Mouse (Mus musculus): ENCODE results near the gene Rsph3b. TPM values are rescaled to one million over a fixed set of nuclear protein-coding genes. Genes with fewer than 3 reads are reported as not detected.
"Not testable (repeated sequence)": the region's sequence is repeated elsewhere in the genome, so short reads cannot be mapped to it uniquely, and the experiment has no call there.

The Rsph3b gene
- total RNA-seq, 2 experiments from 2014 or later = 46.6 to 51.7 TPM

DNA sequence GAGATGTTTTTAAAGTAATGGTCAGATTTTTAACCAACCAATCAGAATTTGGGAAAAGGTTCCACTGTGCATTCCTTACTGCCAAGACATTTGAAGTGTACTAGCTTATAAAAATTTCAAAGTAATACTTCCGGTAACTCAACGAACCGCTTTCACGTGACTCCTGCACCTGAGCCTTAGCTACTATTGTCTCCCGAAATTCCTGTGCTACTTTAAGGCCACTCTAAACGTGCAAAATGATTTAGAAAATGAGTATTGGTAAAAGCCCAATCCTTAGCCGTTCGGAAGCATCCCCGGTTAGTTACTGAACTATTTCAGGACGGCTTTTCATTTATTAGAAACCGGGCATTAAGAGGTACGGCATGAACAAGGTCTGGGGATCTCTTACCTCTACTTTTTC is 11.9 kb upstream of the Rsph3b start:
- intact Hi-C loops (cut with DNase I) = not testable (repeated sequence)

DNA sequence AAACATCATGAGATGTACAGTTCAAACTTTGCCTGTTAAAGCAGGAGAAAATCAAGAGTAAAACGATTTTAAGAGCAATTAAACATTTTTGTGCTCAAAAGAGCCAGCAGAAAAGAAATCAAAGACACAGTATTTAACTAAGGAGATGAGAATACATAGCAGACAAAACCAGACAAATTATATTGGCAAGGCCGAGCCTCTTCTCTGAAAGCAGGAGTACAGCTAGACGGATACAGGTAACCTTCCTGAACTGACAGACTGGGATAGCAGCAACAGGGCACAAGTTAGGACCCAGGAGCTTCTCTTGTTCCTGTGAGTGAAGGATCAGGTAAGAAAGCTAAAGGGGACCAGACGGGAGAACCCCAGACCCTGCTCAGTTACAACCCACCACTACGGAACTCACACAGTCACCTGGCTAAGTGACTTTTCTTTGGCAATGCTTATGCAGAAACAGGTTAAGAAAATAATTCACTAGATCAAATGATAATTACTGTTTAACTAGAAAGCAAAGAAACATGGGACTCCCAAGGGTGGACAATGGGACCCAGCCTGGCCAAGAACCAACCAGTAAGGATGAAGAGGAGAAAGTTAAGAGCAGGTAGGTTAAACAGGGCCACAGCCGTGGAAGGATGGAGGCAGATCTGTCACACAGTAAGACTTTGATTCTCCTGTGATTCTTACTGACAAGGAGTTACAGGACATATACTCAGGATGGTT is 11.2 kb upstream of the Rsph3b start:
- intact Hi-C loops (cut with DNase I) = not testable (repeated sequence)

More for the DNA sequence above, 11.9 kb upstream of the Rsph3b start:
- DNase-seq = not testable (repeated sequence)

DNA sequence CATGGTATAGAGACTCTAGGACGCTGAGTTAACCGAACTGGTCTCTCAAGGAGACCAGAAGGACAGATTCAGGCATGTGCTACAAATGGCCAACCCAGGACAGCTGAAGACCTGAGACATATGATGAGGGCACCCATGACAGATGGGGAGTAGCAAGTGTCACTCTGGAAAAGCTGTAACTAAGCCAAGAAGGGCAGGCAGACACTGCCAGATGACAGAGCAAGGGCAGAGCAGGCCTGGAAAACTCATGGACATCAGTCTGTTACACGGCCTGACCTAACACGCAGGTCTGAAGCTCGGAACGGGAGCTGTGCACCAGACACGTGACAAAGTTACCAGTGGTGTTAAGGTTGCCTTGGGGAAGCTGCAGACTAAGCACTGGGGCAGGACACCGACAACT is 10.4 kb upstream of the Rsph3b start:
- intact Hi-C loops (cut with DNase I); DNase-seq: not testable (repeated sequence)

More for the DNA sequence above, 11.2 kb upstream of the Rsph3b start:
- not testable (repeated sequence) for DNase-seq

DNA sequence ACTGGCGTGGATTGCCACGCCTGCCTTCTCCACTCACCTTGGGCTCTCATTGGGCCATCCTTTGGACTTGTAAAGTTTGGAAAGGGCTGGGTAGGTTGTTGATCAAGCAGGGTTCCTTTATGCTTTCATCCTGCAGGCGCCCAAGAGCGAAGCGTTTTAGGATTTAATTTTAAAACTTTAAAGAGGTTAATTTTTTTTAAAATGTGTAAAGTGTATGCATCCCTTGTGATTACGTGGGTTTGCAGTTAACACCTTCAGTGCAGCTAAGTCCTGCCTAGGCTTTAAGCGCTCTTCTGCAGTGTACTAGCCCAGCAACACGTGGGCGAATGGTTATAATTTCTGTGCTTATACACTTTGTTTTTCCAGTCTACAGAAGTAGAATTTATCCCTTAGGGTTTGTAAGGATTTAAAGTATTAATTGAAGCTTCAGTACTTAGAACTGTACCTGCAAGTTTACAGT is 317 bp upstream of the Rsph3b start:
- intact Hi-C loops (cut with DNase I); DNase-seq: not testable (repeated sequence)

DNA sequence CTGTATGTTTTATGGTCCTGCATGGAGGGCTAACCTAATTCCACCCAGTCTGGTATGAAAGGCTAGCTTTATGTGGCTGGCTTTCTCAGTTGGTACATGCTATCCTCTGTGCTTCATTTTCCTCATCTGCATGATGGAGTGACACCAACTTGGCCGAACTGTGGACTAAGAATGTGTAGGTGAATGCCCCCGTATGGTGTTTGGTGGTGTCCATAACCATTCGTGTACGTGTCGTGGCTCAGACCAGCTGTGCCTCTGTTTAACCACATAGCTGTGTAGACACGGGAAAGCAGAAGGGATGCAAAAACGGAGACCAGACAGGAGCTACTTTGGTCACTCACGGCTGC is 872 bp downstream of the Rsph3b start:
- intact Hi-C loops (cut with DNase I); DNase-seq: not testable (repeated sequence)

DNA sequence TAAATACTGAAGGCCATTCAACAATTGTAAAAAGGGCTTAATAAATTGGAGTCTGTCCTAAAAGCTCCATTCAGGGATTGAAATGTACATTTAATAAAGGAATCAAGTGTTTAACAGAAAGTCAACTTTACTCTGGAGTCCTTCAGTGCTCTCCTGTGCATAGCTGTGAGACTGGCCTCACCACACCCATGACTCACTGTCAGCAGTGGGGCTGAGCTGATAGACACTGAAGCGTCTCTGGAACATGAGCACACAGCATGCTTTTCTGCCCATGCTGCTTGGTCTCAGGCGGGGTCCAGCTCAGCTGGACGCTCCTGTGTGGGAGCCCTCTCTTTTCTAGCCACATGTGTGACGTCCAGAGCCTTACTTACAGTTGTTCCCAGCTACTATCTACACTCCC is 5.9 kb downstream of the Rsph3b start:
- DNase-seq; intact Hi-C loops (cut with DNase I): not testable (repeated sequence)

DNA sequence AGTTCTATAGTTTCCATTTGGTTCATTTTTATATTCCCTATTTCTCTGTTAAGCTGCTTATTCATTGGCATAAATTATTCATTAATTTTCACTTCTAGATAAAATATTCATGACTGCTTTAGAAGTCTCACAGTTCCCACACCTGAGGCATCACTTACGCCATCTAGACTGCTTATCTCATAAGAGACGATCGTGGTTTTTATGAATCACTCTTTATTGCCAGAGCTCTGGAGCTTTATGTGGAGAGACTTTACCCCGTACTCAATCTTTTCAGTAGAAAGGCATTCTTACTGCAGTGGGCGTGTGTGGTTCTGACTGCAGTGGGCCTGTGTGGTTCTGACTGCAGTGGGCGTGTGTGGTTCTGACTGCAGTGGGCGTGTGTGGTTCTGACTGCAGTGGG is 16.9 kb downstream of the Rsph3b start:
- intact Hi-C loops (cut with DNase I); DNase-seq: not testable (repeated sequence)

DNA sequence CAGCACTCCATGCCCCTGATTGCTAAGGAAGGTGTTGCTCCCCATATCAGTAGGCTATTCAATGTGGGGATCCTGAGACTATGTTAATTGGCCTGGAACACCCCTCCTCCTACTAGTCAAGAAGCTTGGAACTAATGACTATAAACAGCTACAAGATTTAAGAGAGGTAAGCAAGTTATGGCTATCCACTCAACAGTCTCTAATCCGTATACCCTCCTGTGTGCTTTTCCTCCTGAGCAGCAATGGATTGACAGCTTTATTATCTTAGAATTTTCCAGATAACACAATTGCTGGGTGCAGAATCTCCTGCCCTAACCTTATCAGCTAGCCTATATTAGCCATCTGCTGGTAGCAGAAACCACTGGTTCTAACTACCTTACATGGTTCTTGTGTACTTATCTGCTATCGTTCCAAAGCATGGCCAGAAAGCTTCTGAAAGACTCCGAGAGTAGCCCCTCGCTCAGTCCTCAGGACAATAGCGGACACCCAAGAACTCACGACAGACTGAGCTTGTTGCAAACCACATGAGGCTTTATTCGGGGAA is 28.1 kb downstream of the Rsph3b start:
- DNase-seq; intact Hi-C loops (cut with DNase I): not testable (repeated sequence)

DNA sequence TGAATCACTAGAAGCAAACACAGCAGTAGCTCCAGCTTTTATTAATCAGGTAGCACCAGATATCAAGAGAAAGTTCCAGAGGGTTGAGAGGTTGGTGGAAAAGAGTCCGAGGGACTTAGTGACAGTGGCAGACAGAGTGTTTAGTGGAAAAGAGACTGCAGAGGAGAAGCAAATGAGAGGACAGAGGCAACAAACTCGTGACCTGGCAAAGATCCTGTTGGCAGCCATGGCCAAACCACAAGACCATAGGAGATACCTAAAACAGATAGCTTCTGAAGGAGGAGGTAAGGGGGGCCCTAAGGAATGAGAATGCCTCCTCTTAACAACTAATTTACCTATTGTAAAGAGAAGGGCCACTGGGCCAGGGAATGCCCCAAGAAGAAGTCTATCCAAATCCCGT is 29.1 kb downstream of the Rsph3b start:
- DNase-seq; intact Hi-C loops (cut with DNase I): not testable (repeated sequence)

DNA sequence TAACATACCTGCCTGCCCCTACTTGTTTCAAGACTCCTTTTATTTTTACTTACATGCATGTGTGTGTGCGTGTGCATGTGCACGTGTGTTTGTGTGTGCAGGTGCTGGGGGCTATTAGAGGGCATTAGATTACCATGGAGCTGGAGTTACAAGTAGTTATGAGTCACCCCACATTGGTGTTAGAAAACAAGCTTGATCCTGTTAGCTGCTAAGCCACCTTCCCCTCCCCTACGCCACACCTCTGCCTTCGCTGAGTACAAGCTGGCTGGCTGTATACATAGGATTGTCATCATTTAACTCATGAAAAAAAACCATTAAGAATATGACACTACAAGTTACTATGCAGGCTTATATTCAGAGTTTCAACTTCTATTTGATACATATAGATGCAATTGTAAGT is 33.2 kb downstream of the Rsph3b start:
- DNase-seq; intact Hi-C loops (cut with DNase I): not testable (repeated sequence)

DNA sequence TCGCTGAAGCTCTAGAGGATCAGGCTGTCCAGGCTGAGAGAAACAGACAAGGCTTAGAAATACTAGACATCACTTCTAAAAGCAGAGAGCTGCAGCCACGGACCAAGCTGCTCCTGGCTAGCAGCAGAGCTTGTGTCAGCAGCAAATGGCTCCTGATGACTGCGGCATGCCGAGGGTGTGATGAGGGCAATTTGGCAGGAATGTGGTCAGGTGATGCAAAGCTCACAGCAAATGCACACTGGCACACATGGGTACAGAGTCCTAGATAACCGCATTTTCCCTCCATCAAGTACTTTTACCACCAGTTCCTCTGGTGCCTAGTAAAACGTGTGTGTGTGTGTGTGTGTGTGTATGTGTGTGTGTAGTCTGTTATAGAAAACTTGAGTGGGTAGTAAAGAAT is 34.4 kb downstream of the Rsph3b start:
- intact Hi-C loops (cut with DNase I) = not testable (repeated sequence)

DNA sequence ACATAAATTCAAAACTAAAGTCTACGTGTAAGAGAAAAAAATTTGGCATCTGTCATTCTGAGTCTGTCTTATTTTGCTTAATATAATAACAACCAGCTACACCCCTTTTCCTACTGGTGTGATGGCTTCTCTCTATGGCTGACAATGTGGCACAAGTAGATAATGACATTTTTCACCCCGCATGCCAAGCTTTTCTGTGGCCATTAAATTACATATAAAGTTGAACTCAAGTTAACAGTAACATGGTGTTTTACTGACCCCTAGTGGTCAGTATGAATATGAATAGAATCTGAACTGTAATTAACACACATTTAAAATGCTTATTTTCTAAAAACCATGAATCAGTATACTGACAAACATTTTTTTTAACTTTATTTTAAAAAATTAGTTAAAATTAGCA is 48.1 kb downstream of the Rsph3b start:
- DNase-seq; intact Hi-C loops (cut with DNase I): not testable (repeated sequence)

More for the DNA sequence above, 34.4 kb downstream of the Rsph3b start:
- DNase-seq = not testable (repeated sequence)

DNA sequence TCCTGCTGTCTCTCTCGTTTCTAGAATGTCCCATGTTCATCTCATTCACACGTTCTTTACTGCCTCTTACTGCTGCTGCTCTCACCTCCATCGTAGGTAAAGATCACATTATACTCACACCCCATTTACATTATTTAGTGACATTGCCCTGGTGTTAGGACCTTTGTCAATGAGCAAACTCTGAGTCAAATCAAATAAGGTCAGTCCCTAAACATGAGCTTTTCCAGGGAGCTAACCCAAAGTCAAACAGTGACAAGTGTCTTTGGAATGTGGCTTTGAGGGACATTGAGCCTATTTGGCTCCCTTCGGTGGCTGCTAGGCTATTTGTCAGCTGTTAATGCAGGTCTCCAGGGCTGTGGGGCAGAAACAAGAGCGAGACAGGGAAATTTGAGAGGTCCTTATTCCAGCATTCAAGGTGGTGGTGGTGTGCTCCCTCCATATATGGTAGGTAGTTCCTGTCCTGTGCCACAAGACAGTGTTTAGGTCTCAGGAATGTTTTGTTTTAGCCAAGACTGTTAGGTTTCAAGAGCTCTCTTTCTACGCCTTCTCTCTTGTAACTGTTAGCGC is 50.4 kb downstream of the Rsph3b start:
- DNase-seq; intact Hi-C loops (cut with DNase I): not testable (repeated sequence)

DNA sequence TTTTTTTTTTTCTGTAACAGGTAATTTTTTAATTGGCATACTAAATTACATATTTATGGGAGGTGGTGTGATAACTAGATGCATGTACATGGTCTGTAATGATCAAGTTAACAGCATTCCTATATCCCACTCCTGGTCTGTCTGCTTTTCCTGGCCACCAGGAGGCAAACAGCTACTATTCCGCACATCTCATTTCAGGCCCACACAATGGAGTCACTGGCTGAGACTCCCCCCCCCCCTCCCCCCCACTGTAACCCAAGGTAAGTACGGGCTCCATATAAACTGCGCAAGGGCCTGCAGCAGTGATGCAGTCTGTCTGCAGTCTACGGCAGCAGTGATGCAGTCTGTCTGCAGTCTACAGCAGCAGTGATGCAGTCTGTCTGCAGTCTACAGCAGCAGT is 51.7 kb downstream of the Rsph3b start:
- intact Hi-C loops (cut with DNase I) = no loop called here
- no peak for DNase-seq

DNA sequence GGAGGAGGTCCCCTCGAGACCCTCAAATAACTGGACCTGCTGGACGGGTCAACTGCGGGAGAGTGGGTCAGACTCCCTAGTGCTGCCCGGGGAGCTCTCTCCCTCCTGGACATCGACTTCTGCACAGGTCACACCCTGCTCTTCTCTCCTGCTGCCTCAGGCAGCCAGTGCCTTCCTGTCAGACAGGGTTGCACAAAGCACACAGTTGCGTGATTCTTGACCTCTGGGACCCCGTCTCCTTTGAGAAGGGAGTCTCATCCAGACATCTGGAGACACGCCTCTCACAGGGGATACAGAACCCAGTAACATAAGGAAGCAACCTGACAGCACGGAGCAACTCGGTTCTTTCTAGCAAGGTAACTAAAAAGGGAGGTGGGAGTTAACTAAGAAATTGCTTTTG is 55.1 kb downstream of the Rsph3b start:
- intact Hi-C loops (cut with DNase I) = loop anchor here (5.0 kb wide), 1 partner anchor 41 kb away; no protein-coding TSS in a partner anchor

DNA sequence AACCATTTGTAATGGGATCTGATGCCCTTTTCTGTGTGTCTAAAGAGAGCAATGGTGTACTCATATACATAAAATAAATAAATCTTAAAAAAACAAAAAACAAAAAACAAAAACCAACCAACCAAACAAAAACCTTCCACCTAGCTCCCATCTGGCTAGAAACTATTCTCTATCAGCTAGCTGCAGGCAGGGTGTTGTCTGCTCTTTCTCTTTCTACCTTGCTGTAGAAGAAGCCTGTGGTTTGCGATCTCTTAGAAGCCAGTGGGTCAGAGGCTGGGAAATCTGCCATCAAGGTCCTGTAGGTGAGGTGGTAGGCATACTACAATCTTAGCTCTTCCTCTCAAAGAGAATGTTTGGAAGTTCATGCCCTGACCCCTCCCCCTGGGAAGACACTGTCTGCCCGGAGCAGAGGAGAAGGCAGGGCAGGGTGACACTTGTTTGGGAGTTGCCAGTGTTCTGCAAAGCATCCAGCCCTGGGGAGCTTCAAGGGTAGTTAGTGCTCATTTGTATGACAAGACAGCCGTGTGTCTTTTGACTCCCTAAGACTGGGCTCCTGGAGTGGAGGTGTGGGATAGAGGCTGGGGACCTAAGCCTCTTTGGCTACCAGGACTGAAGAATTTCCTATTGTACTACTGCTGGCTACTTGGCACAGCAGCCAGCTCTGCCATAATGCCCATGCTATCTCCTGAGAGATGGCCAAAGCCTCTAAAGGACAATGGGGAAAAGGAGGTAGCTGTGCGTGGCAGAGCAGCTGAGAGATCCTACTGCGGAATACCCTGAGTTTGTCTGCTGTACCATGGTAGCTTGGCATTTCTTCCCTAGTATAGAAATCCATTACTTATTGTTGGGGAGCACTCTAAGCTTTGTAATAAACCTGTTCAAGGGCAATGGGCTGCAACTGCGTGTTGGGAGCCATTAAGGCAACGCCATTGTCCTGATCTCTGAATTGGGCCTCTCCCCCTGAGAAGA is 56.2 kb downstream of the Rsph3b start:
- intact Hi-C loops (cut with DNase I) = loop anchor here (5.0 kb wide), 1 partner anchor 40 kb away; no protein-coding TSS in a partner anchor
- no peak for DNase-seq

More for the DNA sequence above, 55.1 kb downstream of the Rsph3b start:
- DNase-seq = no peak

DNA sequence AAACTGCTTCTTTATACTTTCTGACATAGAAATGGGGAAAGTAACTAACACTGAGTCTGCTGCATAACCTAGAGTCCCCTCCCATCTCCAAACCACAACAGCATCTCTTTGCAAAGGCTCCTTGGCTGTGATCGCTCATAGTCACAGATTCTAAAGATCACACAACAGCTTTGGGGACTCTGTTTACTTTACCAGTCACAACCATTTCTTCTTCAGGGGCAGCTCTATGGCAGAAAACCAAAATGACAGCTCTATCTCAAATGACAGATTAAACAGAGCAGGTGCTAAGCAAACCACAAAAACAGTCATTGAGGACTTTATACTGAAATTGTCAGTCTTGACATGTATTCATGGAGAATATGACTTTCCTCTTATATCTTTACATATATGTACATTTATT is 62.0 kb downstream of the Rsph3b start:
- intact Hi-C loops (cut with DNase I) = no loop called here
- no peak for DNase-seq

DNA sequence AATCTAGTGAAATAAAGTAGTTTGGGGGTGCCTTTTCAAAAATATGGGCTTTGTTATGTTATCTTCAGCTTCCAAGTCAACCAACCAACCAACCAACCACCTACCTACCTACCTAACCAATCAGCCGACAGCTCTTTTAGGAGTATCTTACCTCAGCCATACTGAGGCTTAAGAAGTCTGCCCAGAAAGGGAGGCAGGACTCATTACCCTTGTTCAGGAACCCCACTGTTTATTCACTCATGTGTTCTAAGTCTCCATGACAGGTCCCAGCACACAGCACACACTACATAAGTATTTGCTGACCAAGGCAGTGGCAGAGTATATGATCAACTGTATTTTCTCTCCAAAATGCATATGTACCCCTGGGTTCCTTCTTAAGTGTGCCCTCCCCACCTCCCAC is 64.0 kb downstream of the Rsph3b start:
- intact Hi-C loops (cut with DNase I) = no loop called here
- DNase-seq = no peak

DNA sequence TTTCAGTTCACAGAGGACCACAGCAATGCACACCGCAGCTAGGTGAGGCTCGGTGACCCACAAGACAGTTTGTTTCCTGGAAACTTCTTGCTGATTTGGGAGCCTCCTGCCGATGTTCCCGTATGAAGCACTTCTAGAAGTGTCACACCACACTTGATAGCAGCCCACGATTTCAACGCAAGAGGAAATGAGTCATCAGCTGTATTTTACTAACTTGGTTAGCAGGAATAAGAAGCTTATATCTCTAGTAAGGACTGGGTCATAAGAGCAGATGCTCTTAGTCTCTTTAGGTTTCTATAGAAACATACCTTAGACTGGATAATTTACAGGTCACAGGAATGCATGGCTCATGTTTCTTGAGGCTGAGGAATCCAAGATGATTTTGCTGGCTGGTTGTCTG is 67.2 kb downstream of the Rsph3b start:
- DNase-seq = no peak

DNA sequence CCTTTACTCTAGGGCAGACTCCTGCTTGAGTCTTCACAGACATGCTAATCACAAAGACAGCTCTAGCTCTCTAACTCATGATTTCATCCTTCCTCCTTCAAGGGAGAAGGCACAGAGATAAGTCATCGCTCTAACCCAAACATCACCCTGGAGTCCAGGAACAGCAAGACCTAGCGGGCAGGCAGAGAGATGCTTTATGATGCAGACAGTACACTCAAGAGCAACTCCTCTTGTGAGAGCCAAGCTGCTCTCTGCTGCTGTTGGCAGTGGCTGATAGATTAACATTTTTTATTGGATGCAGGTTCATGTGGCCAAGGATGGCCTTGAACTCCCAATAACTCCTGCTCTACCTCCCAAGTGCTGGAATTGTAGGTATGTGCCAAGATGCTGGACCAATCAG is 77.1 kb downstream of the Rsph3b start:
- intact Hi-C loops (cut with DNase I) = no loop called here

More for the DNA sequence above, 67.2 kb downstream of the Rsph3b start:
- intact Hi-C loops (cut with DNase I) = no loop called here

More for the DNA sequence above, 77.1 kb downstream of the Rsph3b start:
- DNase-seq = no peak

Measured in heart, postnatal 14 days (tissue).